Mouse (Mus musculus) embryo, embryonic 10 days (tissue): ENCODE measurements at regions not wholly inside any gene's neighbourhood (a gene's known extent, or its start where the extent isn't known, plus 50 kb on each side); places are given as distances from the start of the nearest gene placed in this dataset.

ENCODE experiments used
- DNase-seq: peaks from one replicate; pipeline ENCODE4 v3.0.0-alpha.2; 2015; ENCODE audit warnings: low spot score

GRCm38 (mm10) chr4:29820141-29820540 lies 1007.2 kb downstream of the Epha7 start:
- DNase-seq = no peak

GRCm38 (mm10) chr4:29830727-29831126 lies 1017.8 kb downstream of the Epha7 start:
- DNase-seq = peak; percentile 11

DNA sequence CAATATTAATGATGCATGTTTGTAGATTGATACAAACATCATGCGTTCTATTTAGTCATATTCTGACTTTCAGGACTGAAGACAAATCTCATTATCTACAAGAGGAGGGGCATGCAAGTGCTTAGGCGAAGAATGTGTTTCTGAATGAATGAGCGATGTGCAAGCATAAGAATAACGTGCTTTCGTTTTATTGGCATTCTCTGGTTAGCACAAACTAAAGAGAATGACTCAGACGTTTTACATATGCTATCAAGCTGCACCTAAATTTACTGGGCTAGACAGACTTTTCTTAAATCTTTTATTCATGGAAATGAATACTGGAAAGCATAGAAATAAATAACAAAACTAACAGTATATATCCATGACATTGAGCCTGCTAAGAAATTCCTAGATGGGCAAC lies 1019.8 kb downstream of the Epha7 start:
- no peak for DNase-seq

GRCm38 (mm10) chr4:29856616-29857015 lies 1043.7 kb downstream of the Epha7 start:
- DNase-seq = no peak
